Mouse (Mus musculus) left cerebral cortex, adult 8-10 months (tissue): ENCODE results near the gene Zfp872. TPM values are rescaled to one million over a fixed set of nuclear protein-coding genes. Genes with fewer than 3 reads are reported as not detected.
"Not testable (repeated sequence)": the region's sequence is repeated elsewhere in the genome, so short reads cannot be mapped to it uniquely, and the experiment has no call there.

ENCODE experiments used
- DNase-seq, 2 experiments: peaks; one replicate each; pipeline ENCODE4 v3.0.0; 2022; ENCODE audit warnings: low spot score in 2 of 2
- total RNA-seq, 4 experiments: library from RNA; stranded (reverse); gene quantifications; 2 replicates each; pipeline ENCODE4 v1.2.4; 2022

Gene Zfp872
- total RNA-seq, 4 experiments from 2014 or later: 0.35 TPM; not detected in 3

DNA sequence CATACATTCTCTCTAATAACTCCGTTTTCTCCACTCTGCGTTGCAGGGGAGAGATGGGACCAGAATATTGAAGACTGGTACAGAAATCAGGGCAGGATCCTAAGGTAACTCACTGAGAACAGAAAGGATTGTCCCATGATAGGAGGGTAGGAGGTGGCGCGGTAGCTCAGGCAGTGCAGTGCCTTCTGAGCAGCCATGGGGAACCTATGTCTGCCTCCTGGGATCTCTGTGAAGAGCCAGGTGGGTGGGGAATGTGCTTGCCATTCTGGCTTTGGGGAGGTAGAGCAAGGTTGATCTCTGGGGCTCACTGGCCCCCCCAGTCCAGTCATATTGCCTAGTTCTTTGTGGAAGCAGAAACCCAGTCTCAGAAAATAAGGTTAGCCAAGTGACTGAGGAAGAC, 20.1 kb upstream of the Zfp872 start:
- DNase-seq: no peak

DNA sequence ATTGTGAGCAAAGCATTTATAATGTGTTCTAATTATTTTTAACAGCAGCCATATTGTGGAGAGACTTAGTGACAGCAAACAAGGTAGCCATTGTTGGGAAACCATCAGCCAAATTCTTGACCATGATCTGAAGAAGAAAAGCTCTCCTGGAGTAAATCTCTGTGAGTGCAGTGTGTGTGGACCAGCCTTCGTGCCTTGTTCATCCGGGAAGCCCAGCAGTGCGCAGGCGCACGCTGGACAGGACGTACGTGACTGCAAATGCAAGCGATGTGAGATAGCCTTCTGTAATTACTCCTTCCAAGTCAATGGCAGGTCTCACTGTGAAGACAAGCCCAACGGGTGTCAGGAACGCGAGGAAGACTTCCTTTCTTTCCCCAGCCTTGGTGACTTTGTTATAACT, 18.6 kb upstream of the Zfp872 start:
- no peak for DNase-seq

GRCm38 (mm10) chr9:22172318-22172717, 15.6 kb upstream of the Zfp872 start:
- no peak for DNase-seq

- no peak for DNase-seq
Observed at GRCm38 (mm10) chr9:22196412-22196811, 8.5 kb downstream of the Zfp872 start.

- no peak for DNase-seq
Observed at GRCm38 (mm10) chr9:22213785-22214194, 25.9 kb downstream of the Zfp872 start.

GRCm38 (mm10) chr9:22214549-22214948, 26.7 kb downstream of the Zfp872 start:
- no peak for DNase-seq

GRCm38 (mm10) chr9:22216705-22217104, 28.8 kb downstream of the Zfp872 start:
- no peak for DNase-seq

- DNase-seq: no peak
Observed at GRCm38 (mm10) chr9:22217858-22218493, 30.1 kb downstream of the Zfp872 start.

DNA sequence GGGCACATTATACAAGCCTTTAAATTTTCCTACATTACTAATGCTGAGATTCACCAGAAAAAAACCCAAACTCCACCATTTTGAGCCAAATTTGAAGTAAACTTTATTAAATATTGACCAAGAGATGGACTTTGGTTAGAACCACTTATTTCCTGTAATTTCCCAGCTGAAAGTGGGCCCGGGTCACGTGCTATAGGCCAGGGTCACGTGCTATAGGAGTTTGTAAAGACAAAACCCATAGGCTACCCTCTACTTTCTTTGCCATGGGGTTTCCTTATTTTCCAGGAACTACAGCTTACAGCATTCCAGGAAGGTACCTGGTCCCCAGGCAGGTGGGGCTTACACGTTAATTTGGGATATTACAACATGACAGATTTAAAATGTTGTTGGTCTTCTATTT, 36.2 kb downstream of the Zfp872 start:
- DNase-seq: no peak

DNA sequence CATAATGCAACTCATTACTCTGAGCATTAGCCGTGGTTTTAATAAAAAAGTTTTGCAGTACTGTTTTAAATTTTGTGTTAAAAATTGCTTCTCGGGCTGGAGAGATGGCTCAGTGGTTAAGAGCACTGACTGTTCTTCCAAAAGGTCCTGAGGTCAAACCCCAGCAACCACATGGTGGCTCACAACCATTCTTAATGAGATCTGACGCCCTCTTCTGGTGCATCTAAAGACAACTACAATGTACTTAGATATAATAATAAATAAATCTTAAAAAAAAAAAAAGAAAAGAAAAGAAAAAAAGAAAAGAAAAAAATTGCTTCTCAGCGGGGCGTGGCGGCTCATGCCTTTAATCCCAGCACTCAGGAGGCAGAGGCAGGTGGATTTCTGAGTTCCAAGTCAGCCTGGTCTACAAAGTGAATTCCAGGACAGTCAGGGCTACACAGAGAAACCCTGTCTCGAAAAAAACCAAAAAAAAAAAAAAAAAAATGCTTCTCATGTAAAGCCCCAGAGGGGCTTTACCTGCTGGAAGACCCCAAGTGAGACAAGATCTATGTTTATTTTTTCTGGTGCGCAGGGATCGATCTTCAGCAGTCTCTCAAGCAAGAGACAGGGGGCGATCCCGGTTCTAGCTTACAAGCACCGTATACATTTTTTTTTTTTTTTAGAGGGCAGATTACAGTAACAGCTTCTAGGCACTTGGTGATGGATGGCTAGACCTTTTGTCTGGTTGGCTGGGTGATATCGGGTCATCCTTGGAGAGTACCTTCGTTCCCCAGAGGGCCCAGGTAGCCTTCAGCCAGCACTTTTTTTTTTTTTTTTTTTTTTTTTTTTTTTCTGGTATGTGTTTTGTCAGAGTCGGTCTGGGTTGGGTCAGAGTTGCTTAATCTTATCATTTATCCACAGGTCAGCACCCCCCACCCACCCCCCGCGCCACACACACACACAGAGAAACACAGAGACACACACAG, 36.9 kb downstream of the Zfp872 start:
- peak in 1 of 2 experiments; percentile 12 for DNase-seq

DNA sequence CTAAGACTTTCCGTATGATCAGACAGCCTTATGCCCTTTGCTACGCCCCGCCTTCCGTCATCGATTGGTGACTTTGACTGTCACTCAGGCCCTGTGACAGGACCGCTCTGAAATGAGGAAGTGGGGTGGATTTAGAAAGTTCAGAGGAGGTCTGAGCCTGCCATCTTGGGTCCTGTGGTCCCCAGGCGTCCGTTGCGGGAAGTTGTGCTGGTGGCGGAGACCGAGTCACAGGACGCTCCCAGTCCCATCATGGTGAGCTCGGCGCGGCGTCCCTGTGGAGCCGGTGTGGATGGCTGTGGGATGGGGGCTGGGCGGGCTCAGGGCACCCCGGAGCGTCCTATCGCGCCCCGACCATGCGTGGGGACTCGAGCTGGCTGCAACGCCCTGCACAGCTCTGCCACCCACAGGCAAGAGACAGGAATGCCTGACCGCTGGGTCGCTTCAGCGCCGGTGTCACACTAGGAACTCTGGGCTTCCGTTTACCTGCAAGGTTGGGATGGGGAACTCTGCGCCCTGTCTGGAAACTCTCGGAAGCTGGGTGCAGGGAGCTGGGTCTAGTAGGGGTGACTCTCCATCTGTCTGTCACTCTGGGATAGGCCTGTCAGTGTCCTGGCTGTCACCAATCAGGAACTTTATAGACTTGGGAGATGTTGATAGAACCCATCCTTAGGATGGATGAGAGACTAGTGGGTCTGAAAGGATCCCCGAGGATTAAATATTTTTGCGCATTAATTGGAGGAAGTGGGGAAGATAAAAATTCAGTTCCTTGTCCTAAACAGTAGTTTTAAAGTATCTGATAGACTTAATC, 37.9 kb downstream of the Zfp872 start, which contains the start of gene Zfp809:
Gene Zfp809, plus strand, starts transcription at position 134 of the 808 bp plus-strand sequence.
- DNase-seq: peak; percentile 98 to 100

GRCm38 (mm10) chr9:22226389-22226673, 38.4 kb downstream of the Zfp872 start:
- not testable (repeated sequence) for DNase-seq

DNA sequence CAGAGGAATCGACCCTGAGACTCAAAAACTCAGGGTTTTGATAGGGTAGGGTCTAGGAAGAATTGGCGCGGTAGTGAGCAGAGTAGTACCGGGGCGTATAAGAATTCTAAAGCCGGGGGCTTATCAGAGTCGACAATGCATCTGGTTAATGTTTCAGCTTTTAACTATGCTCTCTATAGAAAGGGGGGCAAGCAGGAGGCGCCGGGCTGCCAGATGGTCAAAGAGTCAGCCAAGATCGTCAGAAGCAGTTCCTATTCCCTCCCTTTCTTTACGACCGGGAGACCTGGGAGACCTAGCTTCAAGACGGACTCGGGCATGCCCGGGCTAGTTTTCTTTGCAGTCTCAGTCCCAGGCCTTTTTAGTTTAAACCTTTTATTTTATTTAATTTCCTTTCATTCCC, 39.0 kb downstream of the Zfp872 start:
- no peak for DNase-seq

DNA sequence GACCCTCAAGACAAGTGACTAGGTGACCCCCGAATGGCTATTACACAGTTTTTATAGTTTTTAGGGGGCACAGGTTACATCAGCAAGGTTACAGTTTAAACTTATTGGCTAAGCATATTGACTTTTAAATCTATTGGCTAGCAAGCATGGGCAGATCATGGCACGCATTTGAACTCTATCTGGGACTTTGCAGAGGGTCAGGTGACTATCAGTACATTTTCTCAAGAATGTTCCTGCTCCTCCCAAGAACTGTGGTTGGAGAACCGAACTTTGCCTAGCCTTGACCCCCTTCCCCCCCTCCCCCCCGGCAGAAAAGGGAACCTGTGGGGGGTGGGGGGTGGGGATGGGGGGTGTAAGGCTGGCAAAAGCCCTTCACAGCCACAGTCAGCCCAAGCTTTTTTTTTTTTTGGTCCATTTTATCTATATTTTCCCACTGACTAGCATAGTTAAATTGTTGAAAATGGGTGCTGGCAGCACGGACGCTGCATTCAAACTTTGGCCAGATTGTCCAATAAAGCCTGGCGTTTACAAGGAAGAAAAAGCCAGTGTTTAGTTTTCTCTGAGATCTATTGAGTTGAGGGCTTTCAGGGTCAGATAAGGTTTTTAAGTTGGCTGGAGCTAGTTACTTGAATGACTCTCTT, 41.6 kb downstream of the Zfp872 start:
- no peak for DNase-seq

DNA sequence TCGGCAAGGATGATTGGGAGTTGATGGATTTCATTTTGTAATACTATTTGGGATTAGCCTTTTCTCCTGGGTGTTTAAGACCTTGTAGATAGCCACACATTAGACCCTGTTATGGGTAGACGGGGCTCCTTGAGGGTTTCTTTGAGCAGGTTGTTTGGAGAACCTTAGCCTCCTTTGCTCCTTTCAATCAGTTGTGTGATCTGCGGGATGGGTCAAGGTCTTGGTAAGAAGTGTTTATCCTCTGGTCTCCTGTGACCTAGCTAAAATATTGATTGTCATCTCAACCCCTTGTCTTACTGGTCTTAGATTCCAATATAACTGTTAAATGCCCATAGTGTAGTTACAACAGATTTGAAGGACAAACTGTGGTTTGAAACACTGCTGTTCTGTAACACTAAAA, 42.2 kb downstream of the Zfp872 start:
- no peak for DNase-seq

GRCm38 (mm10) chr9:22230556-22230955, 42.7 kb downstream of the Zfp872 start:
- DNase-seq: no peak

DNA sequence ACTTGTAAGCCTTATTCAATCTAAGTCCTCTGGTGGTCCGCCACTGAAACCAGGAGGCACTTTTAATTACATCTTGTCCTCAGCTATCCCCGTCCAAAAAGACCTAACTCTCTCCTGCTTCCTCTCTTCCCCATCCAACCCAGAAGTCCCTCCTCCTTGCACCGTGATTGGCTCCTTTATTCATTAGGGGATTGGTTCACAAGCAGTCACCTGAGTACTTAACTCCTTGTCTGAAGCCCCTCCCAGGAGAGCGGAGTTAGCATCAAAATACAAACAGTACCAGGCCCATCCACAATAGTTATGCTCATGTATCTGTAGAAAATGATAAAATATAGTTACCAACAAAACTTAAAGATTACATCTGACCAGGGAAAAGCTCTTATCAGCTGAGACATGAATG, 52.1 kb downstream of the Zfp872 start:
- no peak for DNase-seq

DNA sequence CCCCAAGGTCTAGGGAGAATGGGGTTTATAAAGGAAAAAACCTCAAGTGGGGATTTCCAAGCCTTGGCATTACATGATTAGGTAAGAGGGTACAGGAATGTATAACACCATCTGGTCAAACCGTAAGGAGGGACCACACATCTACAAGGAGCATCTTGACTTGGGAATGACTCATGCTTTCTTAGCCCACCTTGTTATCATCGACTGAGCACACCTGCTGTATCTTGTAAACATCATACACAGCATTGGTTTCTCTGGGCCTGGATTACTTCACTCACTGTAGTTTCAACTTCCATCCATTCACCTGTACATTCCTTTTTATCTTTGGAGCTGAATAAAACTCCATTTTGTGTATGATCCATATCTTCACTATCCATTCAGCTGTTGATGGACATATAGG, 56.4 kb downstream of the Zfp872 start:
- DNase-seq: no peak
